Mouse (Mus musculus): ENCODE results near the gene Cgrrf1. TPM values are rescaled to one million over a fixed set of nuclear protein-coding genes. Genes with fewer than 3 reads are reported as not detected.

Cgrrf1 gene
- polyA plus RNA-seq, 1 experiment from 2014 or later, result 22.3 TPM

GRCm38 (mm10) chr14:46821873-46822716 lies 9.8 kb upstream of the Cgrrf1 start, which contains the start of gene Gmfb:
Gene Gmfb, minus strand, starts transcription at chr14:46822242.
- H3K36me3 ChIP-seq, result 0 out of 2 replicates have a peak, but pooled peaks cover 3% of the 10 kb centered on the region
- H3K27ac ChIP-seq (replicated peaks), result peak within 1 kb of the TSS; percentile 95
- H3K27me3 ChIP-seq, result 0 out of 2 replicates have a peak, but pooled peaks cover 4% of the 10 kb centered on the region
- H3K4me1 ChIP-seq, result peaks cover 21% of the 10 kb centered on the region
- H3K9ac ChIP-seq, result peak within 1 kb of the TSS; percentile 72
- H3K4me2 ChIP-seq (replicated peaks), result peak within 1 kb of the TSS; percentile 68
- ATAC-seq (ENCODE audit: insufficient number of reproducible peaks, low FRiP score, low TSS enrichment, low read depth), result peak; percentile 94
- H3K4me3 ChIP-seq (replicated peaks), result peak within 1 kb of the TSS; percentile 92
- no peaks in the 10 kb centered on the region for H3K9me3 ChIP-seq (replicated peaks)
- WGBS, result under 1% methylated on average over 65 of the region's 65 CpGs

- peaks cover 16% of the 10 kb centered on the region for H3K4me1 ChIP-seq
- H3K36me3 ChIP-seq, result no peaks in the 10 kb centered on the region
- H3K27ac ChIP-seq (replicated peaks), result no peak overlapping the region
- no peak for ATAC-seq (ENCODE audit: insufficient number of reproducible peaks, low FRiP score, low TSS enrichment, low read depth)
- 75% methylated on average over 2 of the region's 2 CpGs for WGBS
- no peaks in the 10 kb centered on the region for H3K9me3 ChIP-seq (replicated peaks)
- no peak overlapping the region for H3K9ac ChIP-seq
- 0 out of 2 replicates have a peak, but pooled peaks cover 4% of the 10 kb centered on the region for H3K27me3 ChIP-seq
- no peak overlapping the region for H3K4me3 ChIP-seq (replicated peaks)
- no peak overlapping the region for H3K4me2 ChIP-seq (replicated peaks)
These were observed 7.9 kb upstream of the Cgrrf1 start for GRCm38 (mm10) chr14:46823996-46824395.

- H3K4me3 ChIP-seq (replicated peaks), result no peak overlapping the region
- ATAC-seq (ENCODE audit: insufficient number of reproducible peaks, low FRiP score, low TSS enrichment, low read depth), result no peak
- H3K27ac ChIP-seq (replicated peaks), result no peak overlapping the region
- H3K9ac ChIP-seq, result no peak overlapping the region
- 0 out of 2 replicates have a peak, but pooled peaks cover 2% of the 10 kb centered on the region for H3K4me1 ChIP-seq
- no peak overlapping the region for H3K4me2 ChIP-seq (replicated peaks)
- H3K27me3 ChIP-seq, result 0 out of 2 replicates have a peak, but pooled peaks cover 4% of the 10 kb centered on the region
- 56% methylated on average over 1 of the region's 1 CpGs for WGBS
- no peaks in the 10 kb centered on the region for H3K9me3 ChIP-seq (replicated peaks)
- H3K36me3 ChIP-seq, result no peaks in the 10 kb centered on the region
These were observed 4.5 kb upstream of the Cgrrf1 start for GRCm38 (mm10) chr14:46827430-46827829.

- Histone ChIP-seq H3K9me3 (replicated peaks) (no peaks in the 10 kb centered on the region), H3K4me3 (replicated peaks) (peak overlapping the region; percentile 74), H3K36me3 (no peaks in the 10 kb centered on the region), H3K4me1 (peaks cover 6% of the 10 kb centered on the region; the same call in 1 of the 2 replicates), H3K27me3 (no peaks in the 10 kb centered on the region), H3K4me2 (replicated peaks) (peak overlapping the region; percentile 94), H3K27ac (replicated peaks) (0 out of 2 replicates have a peak overlapping the region, but pooled peaks have one; percentile 60), H3K9ac (peak overlapping the region; percentile 70; the same call in 1 of the 2 replicates)
- WGBS, result 3% methylated on average over 4 of the region's 4 CpGs
- no peak for ATAC-seq (ENCODE audit: insufficient number of reproducible peaks, low FRiP score, low TSS enrichment, low read depth)
These were observed 630 bp upstream of the Cgrrf1 start for GRCm38 (mm10) chr14:46831295-46831694.

GRCm38 (mm10) chr14:46832354-46833272 lies 688 bp downstream of the Cgrrf1 start:
- H3K9ac ChIP-seq, result peak overlapping the region; percentile 70
- ATAC-seq (ENCODE audit: insufficient number of reproducible peaks, low FRiP score, low TSS enrichment, low read depth), result peak; percentile 49; the same call in 1 of the 2 replicates
- no peaks in the 10 kb centered on the region for H3K9me3 ChIP-seq (replicated peaks)
- H3K4me1 ChIP-seq, result peaks cover 6% of the 10 kb centered on the region; the same call in 1 of the 2 replicates
- peak overlapping the region; percentile 94 for H3K4me2 ChIP-seq (replicated peaks)
- H3K4me3 ChIP-seq (replicated peaks), result peak overlapping the region; percentile 74
- H3K27me3 ChIP-seq, result no peaks in the 10 kb centered on the region
- WGBS, result 5% methylated on average over 40 of the region's 40 CpGs
- H3K36me3 ChIP-seq, result no peaks in the 10 kb centered on the region
- peak overlapping the region; percentile 48; the same call in 1 of the 2 replicates for H3K27ac ChIP-seq (replicated peaks)

- Histone ChIP-seq H3K9ac (no peak overlapping the region), H3K4me1 (no peaks in the 10 kb centered on the region; the same call in 1 of the 2 replicates), H3K27me3 (no peaks in the 10 kb centered on the region), H3K36me3 (peaks cover 17% of the 10 kb centered on the region; the same call in 1 of the 2 replicates), H3K27ac (replicated peaks) (no peak overlapping the region), H3K4me2 (replicated peaks) (no peak overlapping the region), H3K9me3 (replicated peaks) (no peaks in the 10 kb centered on the region), H3K4me3 (replicated peaks) (no peak overlapping the region)
- 65% methylated on average over 4 of the region's 4 CpGs for WGBS
- ATAC-seq (ENCODE audit: insufficient number of reproducible peaks, low FRiP score, low TSS enrichment, low read depth), result no peak
These were observed 7.4 kb downstream of the Cgrrf1 start for GRCm38 (mm10) chr14:46839326-46839725.

GRCm38 (mm10) chr14:46845706-46846105 lies 13.8 kb downstream of the Cgrrf1 start:
- 93% methylated on average over 11 of the region's 11 CpGs for WGBS
- H3K9me3 ChIP-seq (replicated peaks), result no peaks in the 10 kb centered on the region
- H3K4me3 ChIP-seq (replicated peaks), result no peak overlapping the region
- no peaks in the 10 kb centered on the region for H3K4me1 ChIP-seq
- no peaks in the 10 kb centered on the region for H3K27me3 ChIP-seq
- peaks cover 20% of the 10 kb centered on the region; the same call in 1 of the 2 replicates for H3K36me3 ChIP-seq
- ATAC-seq (ENCODE audit: insufficient number of reproducible peaks, low FRiP score, low TSS enrichment, low read depth), result no peak
- H3K9ac ChIP-seq, result no peak overlapping the region
- H3K4me2 ChIP-seq (replicated peaks), result no peak overlapping the region
- no peak overlapping the region for H3K27ac ChIP-seq (replicated peaks)

- H3K27me3 ChIP-seq, result no peaks in the 10 kb centered on the region
- H3K9ac ChIP-seq, result no peak overlapping the region
- no peak overlapping the region for H3K27ac ChIP-seq (replicated peaks)
- no peak overlapping the region for H3K4me3 ChIP-seq (replicated peaks)
- 74% methylated on average over 4 of the region's 4 CpGs for WGBS
- no peaks in the 10 kb centered on the region for H3K4me1 ChIP-seq
- H3K9me3 ChIP-seq (replicated peaks), result no peaks in the 10 kb centered on the region
- no peak for ATAC-seq (ENCODE audit: insufficient number of reproducible peaks, low FRiP score, low TSS enrichment, low read depth)
- H3K4me2 ChIP-seq (replicated peaks), result no peak overlapping the region
- H3K36me3 ChIP-seq, result 0 out of 2 replicates have a peak, but pooled peaks cover 4% of the 10 kb centered on the region
These were observed 16.2 kb downstream of the Cgrrf1 start for GRCm38 (mm10) chr14:46848063-46848590.

- Histone ChIP-seq H3K4me1 (no peaks in the 10 kb centered on the region), H3K27ac (replicated peaks) (no peak overlapping the region), H3K4me3 (replicated peaks) (no peak overlapping the region), H3K36me3 (0 out of 2 replicates have a peak, but pooled peaks cover 4% of the 10 kb centered on the region), H3K9ac (no peak overlapping the region), H3K27me3 (no peaks in the 10 kb centered on the region), H3K9me3 (replicated peaks) (no peaks in the 10 kb centered on the region), H3K4me2 (replicated peaks) (no peak overlapping the region)
- WGBS, result 85% methylated on average over 5 of the region's 5 CpGs
- no peak for ATAC-seq (ENCODE audit: insufficient number of reproducible peaks, low FRiP score, low TSS enrichment, low read depth)
These were observed 16.8 kb downstream of the Cgrrf1 start for GRCm38 (mm10) chr14:46848736-46849135.

GRCm38 (mm10) chr14:46849769-46850168 lies 17.8 kb downstream of the Cgrrf1 start:
- no peak for ATAC-seq (ENCODE audit: insufficient number of reproducible peaks, low FRiP score, low TSS enrichment, low read depth)
- Histone ChIP-seq H3K27ac (replicated peaks) (no peak overlapping the region), H3K4me2 (replicated peaks) (no peak overlapping the region), H3K9me3 (replicated peaks) (no peaks in the 10 kb centered on the region), H3K4me3 (replicated peaks) (no peak overlapping the region), H3K36me3 (peaks cover 6% of the 10 kb centered on the region; the same call in 1 of the 2 replicates), H3K9ac (no peak overlapping the region), H3K27me3 (no peaks in the 10 kb centered on the region), H3K4me1 (no peaks in the 10 kb centered on the region)
- 88% methylated on average over 1 of the region's 1 CpGs for WGBS

Data from embryonic facial prominence, embryonic 15.5 days (tissue).